Mouse (Mus musculus) CH12.LX (cell line): Measurements from ENCODE around the gene Abi3bp. TPM values are rescaled to one million over a fixed set of nuclear protein-coding genes. Genes with fewer than 3 reads are reported as not detected.

Experiments used
- DNase-seq: peaks from one replicate; pipeline ENCODE4 v3.0.0-alpha.2; 2013; ENCODE audit errors: extremely low read depth
- H3K27ac ChIP-seq: 2 replicates; pipeline ENCODE4 v1.5.1; 2012; ENCODE audit warnings: low read depth, mild to moderate bottlenecking, control low read depth, moderate library complexity; ENCODE audit not compliant: insufficient read depth
- H3K27me3 ChIP-seq: replicated peaks from 2 replicates; pipeline ENCODE3; 2012; ENCODE audit warnings: inconsistent platforms
- H3K36me3 ChIP-seq, 2 experiments: replicated peaks in 1 of 2; 2 replicates each; pipeline versions ENCODE3 to v1.6.1; 2012; ENCODE audit warnings: inconsistent platforms in 1 of 2, low read length in 1 of 2, mild to moderate bottlenecking in 1 of 2, mixed read lengths in 1 of 2, moderate library complexity in 1 of 2; ENCODE audit not compliant: control insufficient read depth in 1 of 2, insufficient read depth in 1 of 2
- H3K4me1 ChIP-seq, 2 experiments: 2 replicates each; pipeline ENCODE4 v1.6.1; 2012; ENCODE audit warnings: inconsistent platforms in 1 of 2, moderate library complexity in 1 of 2; ENCODE audit not compliant: insufficient read depth in 2 of 2, control insufficient read depth in 1 of 2
- H3K4me2 ChIP-seq: 2 replicates; pipeline ENCODE4 v1.6.1; 2012; ENCODE audit warnings: low read depth, mild to moderate bottlenecking, control low read depth; ENCODE audit not compliant: poor library complexity, insufficient read depth, severe bottlenecking
- H3K4me3 ChIP-seq, 3 experiments: fragments of 150-350 bp in 1 of 3; sonication (generic) in 1 of 3; replicated peaks in 1 of 3; 2 replicates each; pipeline versions ENCODE3 to v1.5.1; 2011 to 2012; ENCODE audit warnings: low read depth in 2 of 3, low read length in 2 of 3, mild to moderate bottlenecking in 2 of 3, moderate library complexity in 2 of 3, control low read depth in 1 of 3, improper control_type of control experiment in 1 of 3, inconsistent platforms in 1 of 3, mixed read lengths in 1 of 3; ENCODE audit not compliant: poor library complexity in 1 of 3
- H3K79me2 ChIP-seq: replicated peaks from 2 replicates; pipeline ENCODE4 v1.6.1; 2012; ENCODE audit warnings: mild to moderate bottlenecking, moderate library complexity; ENCODE audit not compliant: control insufficient read depth, poor library complexity, insufficient read depth, severe bottlenecking; ENCODE audit errors: extremely low read depth
- H3K9ac ChIP-seq: 2 replicates; pipeline ENCODE4 v1.6.1; 2012; ENCODE audit warnings: low read depth, mild to moderate bottlenecking, control low read depth, moderate library complexity; ENCODE audit not compliant: insufficient read depth
- H3K9me3 ChIP-seq: replicated peaks from 2 replicates; pipeline ENCODE3; 2012; ENCODE audit warnings: low read length, inconsistent platforms, mixed read lengths
- BHLHE40 ChIP-seq: IDR thresholded peaks from 2 replicates; pipeline ENCODE4 v1.6.1; 2011; ENCODE audit warnings: mild to moderate bottlenecking, low read depth, low read length, improper control_type of control experiment
- CHD1 ChIP-seq: IDR thresholded peaks from 2 replicates; pipeline ENCODE4 v1.6.1; 2012; ENCODE audit warnings: low read depth, low read length, improper control_type of control experiment, inconsistent platforms
- CTCF ChIP-seq, 2 experiments: IDR thresholded peaks in 1 of 2; conservative IDR thresholded peaks in 1 of 2; 2 replicates each; pipeline ENCODE4 v1.5.1; 2011 to 2012; ENCODE audit warnings: low read depth in 2 of 2, low read length in 2 of 2, improper control_type of control experiment in 1 of 2, inconsistent platforms in 1 of 2, mild to moderate bottlenecking in 1 of 2, moderate library complexity in 1 of 2
- ETS1 ChIP-seq: conservative IDR thresholded peaks from 2 replicates; pipeline ENCODE4 v1.6.1; 2012; ENCODE audit warnings: low read depth, mild to moderate bottlenecking, inconsistent platforms, low read length, improper control_type of control experiment, moderate library complexity
- HCFC1 ChIP-seq: IDR thresholded peaks from 2 replicates; pipeline ENCODE4 v1.6.1; 2012; ENCODE audit warnings: low read depth, mild to moderate bottlenecking, inconsistent platforms, low read length, improper control_type of control experiment
- IRF4 ChIP-seq: IDR thresholded peaks from 2 replicates; pipeline ENCODE4 v1.6.1; 2014; ENCODE audit warnings: low read depth, mild to moderate bottlenecking, inconsistent platforms, low read length, improper control_type of control experiment
- JUN ChIP-seq: IDR thresholded peaks from 2 replicates; pipeline ENCODE4 v1.6.1; 2011; ENCODE audit warnings: low read depth, mild to moderate bottlenecking, low read length, improper control_type of control experiment, moderate library complexity; ENCODE audit not compliant: insufficient read depth
- JUND ChIP-seq: conservative IDR thresholded peaks from 2 replicates; pipeline ENCODE4 v1.6.1; 2011; ENCODE audit warnings: low read depth, low read length, improper control_type of control experiment
- MAX ChIP-seq: IDR thresholded peaks from 2 replicates; pipeline ENCODE4 v1.6.1; 2011; ENCODE audit warnings: low read length, improper control_type of control experiment
- MAZ ChIP-seq: IDR thresholded peaks from 2 replicates; pipeline ENCODE4 v1.6.1; 2012; ENCODE audit warnings: low read depth, mild to moderate bottlenecking, inconsistent platforms, low read length, improper control_type of control experiment, moderate library complexity
- MEF2A ChIP-seq: IDR thresholded peaks from 2 replicates; pipeline ENCODE4 v1.6.1; 2014; ENCODE audit warnings: low read depth, mild to moderate bottlenecking, inconsistent platforms, low read length, improper control_type of control experiment, borderline replicate concordance
- MXI1 ChIP-seq: IDR thresholded peaks from 2 replicates; pipeline ENCODE4 v1.6.1; 2011; ENCODE audit warnings: mild to moderate bottlenecking, low read depth, low read length, improper control_type of control experiment
- MYC ChIP-seq: IDR thresholded peaks from 2 replicates; pipeline ENCODE4 v1.6.1; 2011; ENCODE audit warnings: low read depth, mild to moderate bottlenecking, improper control_type of control experiment, low read length
- NRF1 ChIP-seq: IDR thresholded peaks from 2 replicates; pipeline ENCODE4 v1.6.1; 2014; ENCODE audit warnings: low read depth, mild to moderate bottlenecking, inconsistent platforms, low read length, improper control_type of control experiment, moderate library complexity
- PAX5 ChIP-seq: IDR thresholded peaks from 2 replicates; pipeline ENCODE4 v1.6.1; 2012; ENCODE audit warnings: low read length, inconsistent platforms, mixed read lengths
- POLR2A ChIP-seq: IDR thresholded peaks from 2 replicates; pipeline ENCODE4 v1.6.1; 2011; ENCODE audit warnings: low read depth, mild to moderate bottlenecking, improper control_type of control experiment, low read length
- POLR2AphosphoS2 ChIP-seq: IDR thresholded peaks from 2 replicates; pipeline ENCODE4 v1.6.1; 2011; ENCODE audit warnings: low read depth, low read length, improper control_type of control experiment
- TCF12 ChIP-seq: IDR thresholded peaks from 2 replicates; pipeline ENCODE4 v1.6.1; 2014; ENCODE audit warnings: low read depth, mild to moderate bottlenecking, inconsistent platforms, low read length, improper control_type of control experiment
- USF1 ChIP-seq: IDR thresholded peaks from 2 replicates; pipeline ENCODE4 v1.6.1; 2014; ENCODE audit warnings: low read depth, mild to moderate bottlenecking, inconsistent platforms, low read length, improper control_type of control experiment
- ZC3H11A ChIP-seq: IDR thresholded peaks from 2 replicates; pipeline ENCODE4 v1.6.1; 2012; ENCODE audit warnings: low read depth, mild to moderate bottlenecking, inconsistent platforms, low read length, improper control_type of control experiment
- dilution Hi-C: fragments of 300-500 bp; cut with MboI; formaldehyde crosslinking; loops from 2 replicates; pipeline ENCODE4 v1.14.3; 2020; ENCODE audit warnings: low sequenced_read_pairs; ENCODE audit not compliant: extremely low pct_unique_long_range_greater_than_20kb, extremely low pct_ligation_motif_present
- in situ Hi-C: fragments of 300-500 bp; cut with MboI; formaldehyde crosslinking; loops from 3 replicates; pipeline ENCODE4 v1.14.3; 2019; ENCODE audit warnings: low sequenced_read_pairs, low pct_ligation_motif_present, low pct_unique_long_range_greater_than_20kb, mixed read lengths
- polyA plus RNA-seq: library from polyadenylated mRNA; unstranded; fragments of >175 nt; gene quantifications from 2 replicates; pipeline ENCODE4 v1.2.1, GENCODE M21; 2012; ENCODE audit warnings: low read depth; ENCODE audit not compliant: insufficient read length
- total RNA-seq, 2 experiments: library from RNA; depleted of rRNA; stranded (reverse); fragments of 300-350 nt in 1 of 2; fragments of >200 nt in 1 of 2; gene quantifications; 2 replicates each; pipeline ENCODE4 v1.2.3; 2012 to 2014

Gene Abi3bp
- total and polyA plus RNA-seq, 3 experiments = 0.13 TPM; not detected in 2

GRCm38 (mm10) chr16:56486461-56486860 lies 8.8 kb downstream of the Abi3bp start:
- Histone ChIP-seq H3K27me3 (no peaks in the 10 kb centered on the region), H3K27ac (no peak overlapping the region), H3K9ac (no peak overlapping the region), H3K4me1 (no peaks in the 10 kb centered on the region), H3K9me3 (no peaks in the 10 kb centered on the region), H3K4me2 (no peak overlapping the region), H3K79me2 (no peaks in the 10 kb centered on the region), H3K36me3 (no peaks in the 10 kb centered on the region), H3K4me3 (no peak overlapping the region)
- TF ChIP-seq JUND (no peak), MXI1 (no peak), PAX5 (no peak), POLR2A (no peak)
- DNase-seq = no peak
- in situ Hi-C loops (no loop called here), dilution Hi-C loops (no loop called here)

GRCm38 (mm10) chr16:56490861-56491260 lies 13.2 kb downstream of the Abi3bp start:
- no peak overlapping the region for H3K4me2 ChIP-seq
- H3K79me2 ChIP-seq = no peaks in the 10 kb centered on the region
- H3K9ac ChIP-seq = no peak overlapping the region
- H3K4me1 ChIP-seq = peaks cover 0 to 3% of the 10 kb centered on the region in 2 experiments; a peak in 1 of 4 replicates
- no peak for TF ChIP-seq CHD1
- no peak for TF ChIP-seq JUND
- TF ChIP-seq ETS1 = no peak
- no peak for TF ChIP-seq MEF2A
- TF ChIP-seq POLR2AphosphoS2 = no peak
- no peak for TF ChIP-seq TCF12
- no peak for TF ChIP-seq JUN
- no peak for TF ChIP-seq IRF4
- TF ChIP-seq MAX = no peak
- TF ChIP-seq CTCF (conservative IDR thresholded peaks at IDR 0.05 in 1 of 2, IDR thresholded peaks at IDR 0.05 in 1 of 2; ENCODE audit: low read depth in 2 of 2, low read length in 2 of 2) = no peak
- TF ChIP-seq ZC3H11A = no peak
- TF ChIP-seq MAZ = no peak
- no peak for TF ChIP-seq MXI1
- no peak for TF ChIP-seq NRF1
- no peak for TF ChIP-seq HCFC1
- no peak for TF ChIP-seq PAX5
- TF ChIP-seq MYC = no peak
- no peak for TF ChIP-seq BHLHE40
- no peak for TF ChIP-seq USF1
- in situ Hi-C loops = no loop called here
- H3K27ac ChIP-seq = no peak overlapping the region
- no peaks in the 10 kb centered on the region for H3K27me3 ChIP-seq
- DNase-seq = no peak
- dilution Hi-C loops = no loop called here
- no peaks in the 10 kb centered on the region for H3K36me3 ChIP-seq
- no peak overlapping the region for H3K4me3 ChIP-seq
- H3K9me3 ChIP-seq = no peaks in the 10 kb centered on the region
